Mouse (Mus musculus): ENCODE data around the gene Tpst2.

Gene Tpst2

DNA sequence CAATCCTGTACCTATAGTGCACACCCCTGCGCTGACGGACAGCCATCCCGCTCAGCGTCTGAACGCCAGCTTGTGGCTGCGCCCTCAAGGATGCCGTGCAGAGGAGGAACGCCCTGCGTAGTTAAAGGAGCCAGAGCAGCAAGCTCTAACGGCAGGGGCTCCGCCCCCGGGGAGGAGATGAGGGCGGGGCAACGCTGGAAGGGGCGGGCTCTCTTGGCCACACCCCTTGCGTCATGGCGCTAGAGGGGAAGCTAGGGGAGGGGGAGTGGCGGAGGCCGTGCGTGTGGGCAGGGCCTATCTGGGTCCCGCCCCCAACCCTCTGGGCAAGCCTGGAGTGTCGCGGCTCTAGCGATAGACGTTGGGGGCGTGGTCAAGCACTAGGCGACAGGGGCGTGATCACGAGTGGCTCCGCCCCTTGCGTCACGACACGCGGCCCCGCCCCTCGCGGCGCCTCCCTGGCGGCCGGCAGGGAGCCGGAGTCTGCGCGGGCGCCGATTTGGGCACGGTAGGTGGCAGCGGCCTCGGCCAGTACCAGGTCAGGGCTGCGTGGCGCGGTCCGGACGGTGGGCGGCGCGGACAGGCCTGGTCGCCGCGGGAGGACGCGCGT is at the start of gene Tpst2:
Gene Tpst2, plus strand, starts transcription at position 425 of the 607 bp plus-strand sequence.
- peak; percentile 99 for DNase-seq (ENCODE audit: low read depth, low spot score)

DNA sequence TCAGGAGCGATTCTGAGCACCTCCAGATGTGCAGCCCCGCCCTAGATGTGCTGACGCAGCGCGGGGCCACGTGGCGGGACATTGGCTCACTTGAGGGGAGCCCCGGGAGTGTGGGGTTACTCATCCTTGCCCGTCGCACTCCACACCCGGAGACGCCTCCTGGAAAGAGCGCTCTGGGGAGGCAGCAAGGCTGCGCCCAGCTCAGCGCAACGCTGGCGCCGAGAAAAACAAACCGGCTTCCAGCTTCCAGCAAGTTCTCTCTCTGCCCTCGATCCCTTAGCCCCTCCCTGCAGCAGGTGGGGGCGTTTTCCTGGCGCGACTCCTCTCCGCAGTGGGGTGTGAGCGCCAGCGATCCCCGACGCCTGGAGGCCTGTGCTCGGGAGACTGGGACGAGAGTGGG is 49.1 kb upstream of the Tpst2 start:
- DNase-seq (ENCODE audit: low read depth, low spot score), result no peak

DNA sequence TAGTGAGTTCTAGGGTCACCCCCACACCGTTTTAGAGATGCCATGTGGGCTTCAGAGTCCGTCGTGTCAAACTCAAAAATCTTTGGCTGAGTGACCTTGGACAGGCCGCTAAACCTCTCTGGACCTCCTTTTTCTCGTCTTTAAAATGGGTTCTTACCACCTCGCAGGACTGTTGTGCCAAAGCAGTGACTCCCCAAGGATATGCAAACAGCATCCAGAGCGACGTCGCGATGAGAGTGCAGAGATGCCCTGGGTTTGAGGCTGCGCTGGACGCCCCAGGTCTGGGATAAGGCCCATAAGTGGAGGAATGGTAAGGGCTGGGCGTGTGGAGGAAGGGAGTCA is 48.6 kb upstream of the Tpst2 start:
- no peak for DNase-seq (ENCODE audit: low read depth, low spot score)

DNA sequence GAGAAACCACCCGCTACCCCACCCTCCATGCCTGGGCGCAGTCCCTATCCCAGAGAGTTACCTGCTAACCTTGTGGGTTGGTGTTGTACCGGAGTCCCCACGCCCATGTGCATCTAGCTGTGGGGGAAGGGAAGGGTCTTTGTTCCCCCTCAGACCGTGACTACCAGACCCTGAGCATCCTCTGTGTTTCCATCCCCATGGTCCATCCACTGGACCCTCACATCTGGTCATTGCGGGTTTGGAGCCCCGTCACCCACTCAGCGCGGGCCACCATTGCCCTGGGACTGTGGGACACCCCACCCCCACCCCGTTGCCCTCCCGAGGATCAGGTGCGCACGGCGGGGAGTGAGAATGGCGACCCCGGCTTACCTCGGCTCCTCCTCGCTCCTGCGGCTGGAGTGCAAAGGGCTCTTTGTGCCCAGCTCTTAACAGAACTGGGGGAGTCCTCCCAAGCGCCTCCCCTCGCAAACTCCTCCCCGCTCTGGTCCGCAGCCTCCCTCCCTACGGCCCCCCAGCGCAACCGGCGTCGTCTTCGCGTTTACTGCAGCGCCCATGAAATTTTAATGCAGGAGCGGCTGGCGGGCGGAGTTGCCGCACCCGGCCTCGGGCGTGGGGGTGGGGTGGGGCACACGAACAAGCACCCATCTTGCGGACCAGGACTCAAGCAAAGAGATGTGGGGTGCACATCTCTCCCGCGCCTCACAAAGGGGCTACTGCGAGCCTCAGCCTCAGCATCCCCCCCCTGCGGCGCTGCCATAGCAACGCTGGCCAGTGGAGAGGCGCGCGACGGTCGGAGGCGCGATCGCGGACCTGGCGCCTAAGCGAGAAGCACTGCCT is 48.0 kb upstream of the Tpst2 start:
- no peak for DNase-seq (ENCODE audit: low read depth, low spot score)

DNA sequence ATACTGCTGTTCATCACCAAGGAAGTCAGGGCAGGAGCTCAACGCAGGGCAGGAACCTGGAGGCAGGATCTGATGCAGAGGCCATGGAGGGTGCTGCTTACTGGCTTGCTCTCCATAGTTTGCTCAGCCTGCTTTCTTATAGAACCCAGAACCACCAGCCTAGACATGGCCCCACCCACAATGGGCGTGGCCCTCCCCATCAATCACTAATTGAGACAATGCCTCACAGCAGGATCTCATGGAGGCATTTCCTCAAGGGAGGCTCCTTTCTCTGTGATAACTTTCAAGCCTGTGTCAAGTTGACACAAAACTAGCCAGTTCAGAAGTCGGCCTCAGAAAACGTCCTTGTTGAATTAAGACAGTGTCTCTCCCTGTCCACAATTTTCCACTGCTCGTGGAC is 40.7 kb upstream of the Tpst2 start:
- DNase-seq (ENCODE audit: low read depth, low spot score), result no peak

DNA sequence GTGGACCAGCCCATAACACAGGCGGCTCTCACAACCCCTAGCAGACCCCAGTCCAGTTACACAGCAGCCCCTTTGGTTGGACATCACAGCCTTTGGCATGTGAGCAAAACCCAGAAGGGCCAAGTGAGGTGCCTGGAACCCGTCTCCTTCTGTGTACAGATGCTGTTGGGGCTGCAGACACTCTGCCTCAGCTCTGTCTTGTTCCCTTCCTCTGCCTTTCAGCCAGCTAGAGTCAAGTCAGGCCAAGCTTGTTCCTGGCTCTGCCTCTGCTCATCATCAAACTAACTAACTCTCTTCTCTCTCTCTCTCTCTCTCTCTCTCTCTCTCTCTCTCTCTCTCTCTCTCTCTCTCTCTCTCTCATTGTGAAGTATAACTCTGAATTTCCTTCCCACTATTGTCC is 39.9 kb upstream of the Tpst2 start:
- DNase-seq (ENCODE audit: low read depth, low spot score), result no peak

DNA sequence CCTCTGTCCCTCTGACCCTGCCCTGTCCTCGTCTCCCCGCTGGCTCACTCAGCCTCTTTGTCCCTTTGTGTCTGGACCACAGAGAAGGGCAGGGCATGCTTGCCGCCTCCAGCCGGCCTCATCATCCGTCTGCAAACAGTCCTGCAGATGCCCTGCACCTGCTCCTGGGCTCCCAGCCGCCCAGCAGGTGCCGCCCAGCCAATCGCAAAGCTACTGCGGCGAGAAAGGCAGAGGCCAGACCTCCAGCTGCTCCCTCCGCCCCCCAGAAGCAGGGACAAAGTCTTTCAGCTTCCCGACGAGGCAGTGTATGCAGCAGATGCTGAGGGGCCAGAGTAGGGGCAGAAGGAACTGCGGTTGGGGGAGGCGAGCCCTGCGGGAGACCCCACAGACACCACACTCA is 39.1 kb upstream of the Tpst2 start:
- DNase-seq (ENCODE audit: low read depth, low spot score), result peak; percentile 56

DNA sequence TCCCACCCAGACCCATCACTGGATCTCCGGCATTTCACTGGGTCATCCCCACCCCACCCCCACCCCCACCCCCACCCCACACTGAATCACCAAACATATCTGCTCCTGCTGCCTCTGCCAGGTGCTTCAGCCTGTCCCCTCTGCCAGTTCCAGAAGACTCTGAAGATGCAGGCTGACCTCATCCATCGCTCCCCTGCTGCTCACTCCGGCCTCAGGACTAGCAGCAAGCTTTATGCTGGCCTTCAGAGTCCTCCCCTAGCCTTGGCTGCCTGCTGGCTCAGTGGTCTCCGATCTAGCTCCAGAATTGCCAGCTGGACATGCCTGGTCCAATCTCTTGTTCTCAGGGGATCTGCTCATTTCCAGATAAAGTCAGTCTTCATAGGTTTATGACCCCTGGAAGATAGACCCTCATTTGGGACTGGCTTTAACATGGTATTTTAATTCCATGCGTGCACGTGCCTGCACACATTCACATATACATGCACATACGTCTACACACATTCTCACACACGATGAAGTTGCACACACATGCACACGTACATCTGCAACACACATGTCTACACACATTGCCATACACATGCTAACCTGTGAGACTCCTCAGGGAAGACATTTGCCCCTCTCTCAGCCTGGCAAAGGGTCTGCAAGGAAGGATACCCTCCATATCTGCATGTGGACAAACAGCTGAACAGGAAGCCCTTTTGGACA is 38.5 kb upstream of the Tpst2 start:
- DNase-seq (ENCODE audit: low read depth, low spot score), result no peak

- DNase-seq (ENCODE audit: low read depth, low spot score), result no peak
These were observed 37.6 kb upstream of the Tpst2 start for GRCm38 (mm10) chr5:112238781-112239482.

DNA sequence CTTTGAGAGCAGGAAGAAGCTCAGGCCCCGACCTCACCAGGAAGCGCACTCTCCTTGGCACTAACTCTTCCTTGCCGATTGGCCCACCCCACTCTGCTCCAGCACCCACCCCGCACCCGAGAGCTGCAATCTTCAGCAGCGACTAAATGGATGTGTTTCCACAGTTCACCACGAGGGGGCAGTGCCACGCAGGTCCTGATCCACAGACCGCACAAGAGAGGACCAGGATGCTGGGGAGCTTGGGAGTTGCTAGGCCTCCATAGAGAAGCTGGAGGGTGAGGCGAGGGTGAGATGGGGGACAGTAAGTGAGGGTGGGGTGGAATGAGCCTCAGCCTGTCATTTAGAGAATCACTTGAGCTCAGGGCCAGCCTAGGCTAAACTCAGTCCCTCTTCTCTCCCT is 35.7 kb upstream of the Tpst2 start:
- peak; percentile 79 for DNase-seq (ENCODE audit: low read depth, low spot score)

GRCm38 (mm10) chr5:112241849-112242248 is 34.6 kb upstream of the Tpst2 start:
- DNase-seq (ENCODE audit: low read depth, low spot score), result no peak

DNA sequence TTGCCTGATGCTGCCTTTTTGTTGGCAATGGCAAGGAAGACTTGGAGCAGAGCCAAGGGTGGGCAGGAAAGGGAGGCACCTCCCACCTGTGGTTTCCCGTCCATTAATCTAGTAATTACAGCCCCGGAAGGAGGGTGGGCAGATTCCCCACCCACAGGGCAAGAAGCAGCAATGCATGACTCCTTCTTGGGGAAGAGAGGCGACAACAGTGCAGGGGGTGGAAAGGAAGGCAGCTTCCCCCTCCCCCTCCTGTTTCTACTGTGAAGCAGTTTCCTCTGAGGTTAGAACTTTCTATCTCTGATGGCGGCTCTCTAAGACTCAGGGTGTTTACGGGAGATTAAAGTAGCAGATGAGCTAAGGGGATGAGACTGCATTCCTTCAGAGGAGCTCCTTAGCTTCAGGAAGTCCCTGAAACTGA is 34.1 kb upstream of the Tpst2 start:
- no peak for DNase-seq (ENCODE audit: low read depth, low spot score)

DNA sequence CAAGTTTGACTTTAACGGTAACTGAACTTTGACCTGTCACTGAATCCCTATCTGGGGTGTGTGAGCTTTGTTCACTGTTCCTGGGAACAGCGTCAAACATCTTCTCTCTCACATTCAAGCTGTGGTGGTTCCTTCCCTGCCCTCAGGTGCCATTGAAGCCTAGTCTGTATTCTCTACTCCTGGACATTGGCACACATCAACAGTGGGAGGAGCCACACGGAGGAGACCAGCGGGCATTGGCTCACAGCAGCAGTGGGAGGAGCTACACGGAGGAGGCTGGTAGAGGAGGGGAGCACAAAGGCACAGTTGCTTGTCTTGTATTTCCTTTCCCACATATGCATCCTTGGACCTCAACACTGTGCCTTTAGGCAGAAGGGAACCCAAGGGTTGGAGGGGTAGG is 33.5 kb upstream of the Tpst2 start:
- no peak for DNase-seq (ENCODE audit: low read depth, low spot score)

GRCm38 (mm10) chr5:112243539-112244274 is 32.8 kb upstream of the Tpst2 start:
- no peak for DNase-seq (ENCODE audit: low read depth, low spot score)

- DNase-seq (ENCODE audit: low read depth, low spot score), result no peak
These were observed 32.3 kb upstream of the Tpst2 start for GRCm38 (mm10) chr5:112244275-112244562.

- DNase-seq (ENCODE audit: low read depth, low spot score), result no peak
These were observed 31.4 kb upstream of the Tpst2 start for GRCm38 (mm10) chr5:112244890-112245615.

DNA sequence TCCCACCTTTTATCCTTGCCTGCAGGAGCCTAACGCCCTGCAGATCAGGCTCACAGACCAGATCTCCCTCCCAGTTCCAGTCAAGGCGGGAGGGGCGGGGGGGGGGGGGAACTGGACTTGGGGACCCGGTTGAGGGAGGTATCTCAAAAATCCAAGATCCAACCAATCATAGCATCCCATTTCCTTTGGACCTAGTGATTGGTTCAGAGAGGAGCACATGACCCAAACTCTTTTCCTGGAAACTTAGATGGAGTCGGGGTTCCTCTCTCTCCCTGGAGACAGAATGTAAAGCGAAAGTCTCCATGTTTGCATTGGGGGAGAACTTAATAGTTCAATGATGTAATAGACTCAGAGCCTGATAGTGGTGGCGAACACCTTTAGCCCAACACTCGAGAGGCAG is 29.1 kb upstream of the Tpst2 start:
- no peak for DNase-seq (ENCODE audit: low read depth, low spot score)

DNA sequence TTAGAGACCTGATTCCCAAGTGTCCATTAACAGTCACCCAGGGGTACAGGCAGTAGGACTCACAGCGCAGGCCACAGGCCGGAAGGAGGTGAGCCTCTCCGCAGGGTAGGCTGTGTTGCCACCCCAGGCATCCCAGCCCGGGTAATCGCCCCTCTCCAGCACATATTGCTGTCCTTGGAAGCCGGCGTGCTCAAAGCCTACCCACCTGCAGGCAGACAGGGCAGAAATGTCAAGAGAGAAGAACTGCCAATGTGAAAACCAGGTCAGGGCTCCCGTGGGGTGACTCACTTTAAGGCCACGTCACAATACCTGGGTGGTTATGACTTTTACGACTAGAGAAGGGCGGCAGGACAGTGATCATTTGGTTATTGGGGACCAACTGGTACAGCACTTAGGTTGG is 27.4 kb upstream of the Tpst2 start:
- DNase-seq (ENCODE audit: low read depth, low spot score), result no peak

GRCm38 (mm10) chr5:112252400-112252799 is 24.1 kb upstream of the Tpst2 start, which contains the start of gene Cryba4:
TSS of gene Cryba4 (minus strand) at chr5:112252518.
- no peak for DNase-seq (ENCODE audit: low read depth, low spot score)

- DNase-seq (ENCODE audit: low read depth, low spot score), result no peak
These were observed 23.3 kb upstream of the Tpst2 start for GRCm38 (mm10) chr5:112253169-112253568.

- DNase-seq (ENCODE audit: low read depth, low spot score), result no peak
These were observed 22.1 kb upstream of the Tpst2 start for GRCm38 (mm10) chr5:112254282-112254806.
